Mouse (Mus musculus) liver, adult (tissue): Measurements from ENCODE around the gene Dlg4.

Source experiments
- GATA4 ChIP-seq: IDR thresholded peaks from 2 replicates; pipeline ENCODE4 v1.6.1; 2014; ENCODE audit warnings: mild to moderate bottlenecking, low read length; ENCODE audit not compliant: insufficient replicate concordance

The Dlg4 gene

DNA sequence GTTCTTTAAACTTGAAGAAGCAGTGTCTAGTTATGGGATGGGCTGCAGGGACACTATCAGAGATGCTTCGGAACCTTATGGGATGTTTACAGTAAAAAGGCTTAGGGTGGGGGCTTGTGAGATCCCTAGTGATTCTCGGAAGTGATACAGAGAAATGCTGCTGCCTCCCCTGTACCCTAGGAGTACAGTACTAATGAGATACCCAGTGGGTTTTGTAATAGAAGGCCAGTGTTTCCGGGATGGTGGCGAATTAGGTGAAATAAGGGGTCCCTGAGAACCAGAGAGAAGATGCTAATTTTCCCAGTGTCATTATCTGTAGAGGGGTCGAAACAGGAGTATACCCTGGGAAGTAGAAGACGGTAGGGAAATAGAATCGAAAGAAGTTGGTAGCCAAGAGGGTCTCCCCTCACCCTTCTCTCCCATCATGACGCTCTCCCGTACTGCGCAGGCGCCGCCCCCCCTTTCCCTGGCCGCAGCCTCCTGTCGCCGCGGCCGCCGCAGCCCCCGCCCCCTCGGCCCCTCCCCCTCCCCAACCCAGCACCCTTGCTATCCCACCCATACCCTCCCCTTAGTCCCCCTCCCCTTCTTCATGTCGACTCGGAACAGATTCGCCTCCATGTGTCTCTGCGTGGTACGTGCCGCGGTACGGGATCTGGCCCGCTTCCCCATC, 6.9 kb downstream of the Dlg4 start:
- TF ChIP-seq GATA4: no peak

DNA sequence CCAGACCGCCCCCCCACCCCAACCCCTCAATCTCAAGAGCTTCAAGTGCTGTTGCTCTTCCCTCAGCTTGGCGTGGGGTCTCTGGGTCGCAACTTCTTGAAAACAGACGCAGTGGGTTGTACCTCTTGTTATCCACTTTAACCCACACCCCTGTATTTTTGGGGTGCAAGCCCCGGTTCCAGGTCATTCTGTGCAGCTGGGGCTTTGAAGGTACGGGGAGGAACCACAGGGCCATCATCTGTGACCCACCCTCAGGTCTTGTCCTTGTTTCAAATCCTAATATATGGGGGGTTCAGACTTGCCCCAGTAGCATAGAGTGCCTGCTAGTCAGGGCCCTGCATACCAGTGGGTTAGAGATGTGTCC, 7.4 kb downstream of the Dlg4 start:
- TF ChIP-seq GATA4: no peak

DNA sequence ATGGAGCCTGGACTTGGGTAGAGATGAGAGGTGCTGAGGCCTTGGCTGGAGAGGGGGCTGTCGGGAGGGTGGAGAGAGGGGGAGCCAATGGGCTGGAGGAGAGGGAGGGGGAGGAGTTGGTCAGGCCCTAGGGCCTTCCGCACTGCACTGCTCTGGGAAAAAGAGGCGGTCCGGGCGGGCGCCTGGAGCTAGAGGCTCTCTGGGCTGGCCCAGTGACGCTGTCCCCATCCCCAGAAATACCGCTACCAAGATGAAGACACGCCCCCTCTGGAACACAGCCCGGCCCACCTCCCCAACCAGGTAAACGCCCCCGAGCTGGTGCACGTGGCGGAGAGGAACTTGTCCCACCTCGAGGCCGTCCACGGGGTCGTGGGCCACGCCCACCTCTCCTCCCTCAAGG, 9.9 kb downstream of the Dlg4 start:
- TF ChIP-seq GATA4: no peak

DNA sequence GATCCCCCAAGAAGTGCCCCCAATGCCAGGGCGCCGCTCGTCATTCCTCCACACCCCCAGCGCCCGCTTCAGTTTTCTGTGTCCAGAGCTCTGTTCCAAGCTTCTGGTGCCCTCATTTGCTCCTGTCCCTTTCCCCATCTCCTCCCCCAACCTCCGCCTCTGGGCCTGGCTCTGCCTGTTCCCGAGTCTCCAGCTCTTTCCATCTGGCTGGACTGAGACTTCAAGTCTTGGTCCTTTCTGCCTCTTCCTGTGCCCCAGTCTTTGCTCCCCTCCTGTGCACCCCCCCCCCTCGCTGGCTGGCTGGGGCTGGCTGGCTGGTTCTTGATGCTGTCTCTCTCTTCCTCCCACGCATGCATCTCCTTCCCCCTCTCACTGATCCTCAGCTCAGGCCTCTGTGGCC, 10.7 kb downstream of the Dlg4 start:
- TF ChIP-seq GATA4: no peak

DNA sequence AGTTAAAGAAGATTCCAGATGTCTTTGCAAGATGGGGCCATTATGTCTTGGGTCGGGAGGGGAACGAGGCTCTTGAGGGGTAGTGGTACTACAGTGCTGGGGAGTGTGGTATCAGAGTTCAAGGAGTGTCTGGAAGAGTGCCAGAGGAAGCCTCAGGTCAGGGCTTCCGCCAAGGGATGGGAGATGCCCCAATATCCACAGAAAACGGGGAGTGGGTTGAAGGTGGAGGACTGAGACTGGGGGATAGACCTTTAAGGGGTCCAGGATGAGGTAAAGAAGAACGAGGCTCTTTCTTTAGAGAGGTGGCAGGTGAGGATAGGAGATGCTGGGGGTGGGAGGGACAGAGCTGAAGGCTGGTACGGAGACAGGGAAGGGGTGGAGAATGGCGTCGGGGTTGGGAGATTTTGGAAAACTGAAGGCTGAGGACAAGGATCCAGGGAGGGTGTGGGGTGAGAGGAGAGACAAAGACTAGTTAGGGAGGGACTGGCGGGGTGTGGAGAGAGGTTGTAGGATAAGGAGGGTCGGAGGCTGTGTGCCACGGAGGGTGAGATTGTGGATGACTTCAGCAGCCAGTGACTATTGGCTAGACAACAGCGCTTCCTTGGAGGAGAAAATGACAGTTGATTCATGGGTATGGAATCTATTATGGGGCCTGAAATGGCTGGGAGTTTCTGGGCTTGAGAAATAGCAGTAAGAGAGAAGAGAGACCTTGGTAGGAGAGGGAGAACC, 11.8 kb downstream of the Dlg4 start:
- no peak for TF ChIP-seq GATA4

DNA sequence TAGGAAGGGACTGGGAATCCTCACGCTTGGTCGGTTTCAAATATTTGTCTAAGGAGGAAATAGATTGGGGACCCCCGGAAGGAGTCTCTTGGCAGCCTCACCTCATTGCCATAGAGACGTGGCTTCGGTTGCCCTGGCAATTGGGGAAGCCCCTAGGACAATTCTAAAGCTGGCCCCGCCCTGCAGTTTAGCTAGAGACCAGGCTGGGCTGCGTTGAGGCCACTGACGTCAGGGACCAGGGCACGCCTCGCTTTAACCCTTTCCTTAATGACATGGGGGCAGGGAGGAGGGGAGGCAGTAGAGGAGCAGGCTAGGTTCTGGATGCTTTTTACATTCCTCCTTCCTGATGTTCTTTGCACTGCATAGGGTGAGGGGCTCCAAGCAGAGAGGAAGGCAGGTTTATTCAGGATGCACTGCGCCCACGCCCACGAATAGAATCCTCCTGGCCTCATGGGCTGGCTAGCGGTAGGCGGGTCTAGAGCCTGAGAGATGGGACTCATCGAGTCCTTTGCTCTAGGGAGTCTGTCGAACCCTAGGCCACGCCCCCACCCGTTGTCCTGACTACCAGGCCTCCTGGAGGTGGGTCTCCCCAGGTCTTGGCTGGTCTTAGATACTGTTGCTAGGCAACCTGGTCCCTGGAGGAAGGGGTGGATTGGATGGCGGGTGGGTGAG, 12.5 kb downstream of the Dlg4 start:
- TF ChIP-seq GATA4: no peak

DNA sequence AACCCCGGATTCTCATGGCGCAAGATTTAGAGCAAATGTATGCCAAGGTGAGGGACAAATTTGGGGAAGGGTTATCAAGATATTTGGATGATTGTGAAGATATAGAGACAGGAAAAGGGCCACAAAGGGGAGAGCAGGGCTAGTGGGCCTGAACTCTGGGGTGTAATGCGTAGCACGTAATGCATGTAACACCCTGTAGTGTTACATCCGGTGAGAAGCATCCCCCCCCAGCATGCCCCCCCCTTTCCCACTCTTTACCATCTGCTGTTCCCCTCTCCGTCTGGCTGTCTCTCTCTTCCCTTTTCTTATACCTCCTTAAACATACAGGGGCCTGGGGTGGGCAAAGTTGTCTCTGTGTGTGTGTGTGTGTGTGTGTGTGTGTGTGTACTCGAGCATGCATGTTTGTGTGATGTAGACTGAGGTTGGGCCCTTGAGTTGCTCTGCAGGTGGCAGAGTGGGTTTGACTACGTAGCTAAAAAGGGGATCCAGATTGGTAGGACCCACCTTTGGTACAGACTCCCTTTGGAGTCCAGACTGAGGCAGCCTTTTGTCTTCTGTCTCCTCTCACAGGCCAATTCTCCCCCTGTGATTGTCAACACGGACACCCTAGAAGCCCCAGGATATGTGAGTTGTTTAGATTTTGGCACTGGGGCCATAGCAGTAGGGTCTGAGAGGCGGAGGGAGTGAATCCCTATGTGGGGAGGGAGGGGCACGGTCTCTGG, 13.2 kb downstream of the Dlg4 start:
- TF ChIP-seq GATA4: no peak

DNA sequence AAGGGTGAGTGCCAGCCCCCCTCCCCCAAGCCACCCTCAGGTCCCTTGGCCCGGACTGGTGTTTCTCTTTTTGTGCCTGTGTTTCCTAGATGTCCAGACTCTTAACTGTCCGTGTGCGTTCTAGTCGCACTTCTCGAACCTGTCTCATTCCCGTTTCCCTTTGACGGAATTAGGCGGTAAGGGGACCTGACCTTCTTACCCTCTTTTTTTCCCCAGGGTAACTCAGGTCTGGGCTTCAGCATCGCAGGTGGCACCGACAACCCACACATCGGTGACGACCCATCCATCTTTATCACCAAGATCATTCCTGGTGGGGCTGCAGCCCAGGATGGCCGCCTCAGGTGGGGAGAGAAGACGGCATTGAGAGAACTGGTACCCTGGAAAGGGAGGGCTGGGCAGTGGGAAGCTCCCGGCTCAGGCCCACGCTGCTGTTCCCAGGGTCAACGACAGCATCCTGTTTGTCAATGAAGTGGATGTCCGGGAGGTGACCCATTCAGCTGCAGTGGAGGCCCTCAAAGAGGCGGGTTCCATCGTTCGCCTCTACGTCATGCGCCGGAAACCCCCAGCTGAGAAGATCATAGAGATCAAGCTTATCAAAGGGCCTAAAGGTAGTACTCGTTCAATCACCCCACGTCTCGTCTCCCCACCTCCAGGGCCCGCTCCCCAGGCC, 14.0 kb downstream of the Dlg4 start:
- TF ChIP-seq GATA4: no peak

DNA sequence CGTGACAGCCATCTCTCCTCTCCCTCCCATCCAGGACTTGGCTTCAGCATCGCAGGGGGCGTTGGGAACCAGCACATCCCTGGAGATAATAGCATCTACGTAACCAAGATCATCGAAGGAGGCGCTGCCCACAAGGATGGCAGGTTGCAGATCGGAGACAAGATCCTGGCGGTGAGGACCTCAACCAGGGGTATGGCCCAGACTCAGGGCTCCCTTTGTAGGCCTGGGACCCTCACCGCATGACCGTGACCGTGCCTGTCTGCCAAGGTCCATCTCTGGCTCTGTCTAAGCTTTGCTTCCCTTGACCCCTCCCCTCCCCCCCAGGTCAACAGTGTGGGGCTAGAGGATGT, 14.6 kb downstream of the Dlg4 start:
- TF ChIP-seq GATA4: no peak

DNA sequence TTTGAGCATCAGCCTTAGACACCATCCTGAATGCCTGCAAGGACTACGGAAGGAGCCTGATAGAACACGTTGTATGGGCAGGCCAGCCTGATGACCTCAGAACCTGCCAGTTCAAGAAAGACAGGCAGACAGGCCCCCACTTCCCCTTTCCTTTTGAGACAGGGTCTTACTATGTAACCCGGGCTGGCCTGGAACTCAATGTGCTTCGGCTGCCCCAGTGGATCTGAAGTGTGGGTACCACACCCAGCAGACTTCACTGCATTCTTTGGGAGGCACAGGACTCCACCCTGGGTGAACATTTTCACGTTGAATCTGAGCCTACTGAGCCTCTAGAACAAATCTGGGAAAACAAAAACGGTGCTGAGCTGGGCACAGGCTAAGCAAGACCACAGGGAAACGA, 21.4 kb downstream of the Dlg4 start:
- TF ChIP-seq GATA4: no peak

DNA sequence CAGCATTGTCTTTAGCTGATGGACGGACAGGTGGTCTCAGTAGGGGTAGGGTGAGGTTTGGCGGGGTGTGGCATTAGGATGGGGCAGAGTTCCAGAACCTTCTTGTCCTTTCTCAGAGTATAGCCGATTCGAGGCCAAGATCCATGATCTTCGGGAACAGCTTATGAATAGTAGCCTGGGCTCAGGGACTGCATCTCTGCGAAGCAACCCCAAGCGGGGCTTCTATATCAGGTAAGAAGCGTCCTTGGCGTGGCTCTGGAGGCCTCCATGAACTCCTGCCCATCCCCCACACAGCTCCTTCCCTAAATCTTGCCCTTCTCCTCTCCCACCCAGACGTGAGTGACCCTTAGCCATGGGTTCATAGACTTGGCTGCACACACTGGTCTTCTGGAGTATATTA, 22.9 kb downstream of the Dlg4 start:
- no peak for TF ChIP-seq GATA4

DNA sequence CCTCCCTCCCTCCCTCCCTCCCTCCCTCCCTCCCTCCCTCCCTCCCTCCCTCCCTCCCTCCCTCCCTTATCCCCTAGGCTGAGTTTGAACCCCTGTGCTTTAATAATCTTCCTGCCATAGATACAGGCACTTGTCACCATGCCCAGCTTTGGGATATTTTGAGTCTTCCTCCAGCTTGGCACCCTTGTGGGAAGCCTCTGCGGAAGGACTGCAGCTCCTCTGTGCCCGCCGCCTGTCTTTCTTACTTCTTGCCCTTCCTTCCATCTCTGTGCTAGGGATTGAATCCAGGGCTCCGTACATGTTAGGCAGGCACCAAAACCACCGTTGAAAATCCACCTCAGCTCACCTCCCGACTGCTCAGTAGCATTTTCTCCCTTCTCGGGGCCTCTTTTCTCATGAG, 23.4 kb downstream of the Dlg4 start:
- TF ChIP-seq GATA4: no peak

DNA sequence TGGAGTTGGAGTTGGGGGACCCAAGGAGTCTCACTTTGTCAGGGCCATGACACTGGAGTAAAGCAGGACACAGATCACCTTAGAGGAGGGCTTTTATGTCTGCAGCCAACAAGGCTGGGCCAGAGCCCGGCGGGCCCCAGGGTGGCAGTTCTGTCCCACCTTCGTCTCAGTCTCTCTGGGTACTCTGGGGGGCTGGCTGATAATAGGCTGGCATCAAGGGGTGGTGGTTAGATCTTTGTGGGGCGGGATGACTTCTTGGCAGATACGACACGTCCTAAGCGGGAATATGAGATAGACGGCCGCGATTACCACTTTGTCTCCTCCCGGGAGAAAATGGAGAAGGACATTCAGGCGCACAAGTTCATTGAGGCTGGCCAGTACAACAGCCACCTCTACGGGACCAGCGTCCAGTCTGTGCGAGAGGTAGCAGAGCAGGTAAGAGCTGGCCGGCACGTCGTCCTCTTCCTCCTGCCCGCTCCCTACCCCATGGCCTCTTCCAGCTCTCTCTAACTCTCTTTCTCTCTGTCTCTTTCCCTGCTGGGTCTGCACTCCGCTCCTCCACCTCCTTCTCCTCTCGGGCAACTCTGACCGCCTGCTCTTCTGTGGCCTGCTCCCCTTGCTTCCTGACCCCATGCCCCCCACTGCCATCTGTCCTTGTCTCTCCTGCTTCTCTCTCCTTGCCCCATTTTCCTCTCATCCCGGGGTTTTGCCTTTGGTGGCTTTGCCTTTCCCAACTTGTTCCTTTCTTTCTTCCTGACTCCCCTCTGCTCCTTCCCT, 25.8 kb downstream of the Dlg4 start:
- no peak for TF ChIP-seq GATA4

DNA sequence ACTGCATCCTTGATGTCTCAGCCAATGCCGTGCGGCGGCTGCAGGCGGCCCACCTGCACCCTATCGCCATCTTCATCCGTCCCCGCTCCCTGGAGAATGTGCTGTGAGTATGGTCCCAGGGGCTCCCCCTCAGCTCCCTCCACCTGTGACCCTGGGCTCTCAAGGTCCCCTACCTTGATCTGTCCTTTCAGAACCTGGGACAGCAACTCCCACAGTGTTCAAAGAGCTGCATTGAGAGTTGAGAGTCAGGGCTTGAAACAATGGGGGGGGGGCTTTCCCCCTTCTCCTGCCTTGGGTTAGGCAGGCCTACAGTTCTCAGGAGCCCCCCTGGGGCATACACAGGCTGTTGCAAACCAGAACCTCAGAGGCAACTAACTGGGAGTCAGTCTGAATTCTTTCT, 26.9 kb downstream of the Dlg4 start:
- TF ChIP-seq GATA4: no peak

DNA sequence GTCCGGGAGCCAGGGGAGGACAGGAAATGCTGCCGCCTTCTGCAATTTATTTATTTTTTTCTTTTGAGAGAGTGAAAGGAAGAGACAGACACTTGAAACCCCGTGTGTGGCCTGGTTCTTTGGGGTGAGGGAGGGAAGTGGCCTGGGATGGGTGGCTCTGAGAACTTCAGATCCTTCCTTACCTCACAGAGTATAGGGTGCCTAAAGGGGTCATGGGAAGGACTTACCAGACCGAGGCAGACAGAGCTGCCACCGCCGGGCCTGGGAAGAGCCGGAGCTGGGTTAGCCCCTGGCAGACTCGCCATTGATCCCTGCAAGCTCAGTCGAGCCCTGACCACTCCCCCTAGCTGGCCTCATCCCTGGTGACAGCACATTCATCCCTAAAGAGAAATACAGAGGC, 28.7 kb downstream of the Dlg4 start:
- TF ChIP-seq GATA4: no peak

DNA sequence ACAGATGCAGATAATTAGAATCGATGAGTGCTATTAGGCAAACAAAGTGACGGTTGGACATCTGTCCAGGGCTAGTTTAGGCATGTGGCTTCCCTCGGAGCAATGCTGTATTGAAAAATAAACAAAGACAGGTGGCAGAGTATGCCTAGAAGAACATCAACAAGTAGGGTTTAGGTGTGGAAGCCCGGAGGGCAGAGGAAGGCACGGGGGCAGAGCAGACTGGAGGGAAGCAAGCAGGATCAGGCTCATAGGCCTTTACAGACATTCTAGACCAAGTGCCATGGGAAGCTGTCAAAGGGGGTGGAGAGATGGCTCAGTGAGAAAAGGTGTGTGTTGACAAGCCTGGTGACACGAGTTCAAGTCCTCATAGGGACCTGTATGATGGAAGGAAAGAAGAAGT, 32.6 kb downstream of the Dlg4 start:
- no peak for TF ChIP-seq GATA4
